Mouse (Mus musculus): ENCODE measurements at regions not wholly inside any gene's neighbourhood (a gene's known extent, or its start where the extent isn't known, plus 50 kb on each side); places are given as distances from the start of the nearest gene placed in this dataset.

- peak; percentile 44 for DNase-seq (ENCODE audit: low spot score)
Measured at GRCm38 (mm10) chr19:42673133-42673532, 60.5 kb upstream of the Loxl4 start.

- DNase-seq (ENCODE audit: low spot score) = no peak
Measured at GRCm38 (mm10) chr19:42669886-42670285, 57.3 kb upstream of the Loxl4 start.

- DNase-seq (ENCODE audit: low spot score) = no peak
Measured at GRCm38 (mm10) chr19:42668385-42669098, 55.9 kb upstream of the Loxl4 start.

GRCm38 (mm10) chr19:42666906-42667305 lies 54.3 kb upstream of the Loxl4 start:
- DNase-seq (ENCODE audit: low spot score) = no peak

Measured in layer of hippocampus, adult 9-10 months (tissue).